Mouse (Mus musculus): ENCODE data around the gene Myrip. TPM values are rescaled to one million over a fixed set of nuclear protein-coding genes. Genes with fewer than 3 reads are reported as not detected.

Myrip gene
- polyA plus RNA-seq, 1 experiment from 2014 or later = 0.72 TPM

DNA sequence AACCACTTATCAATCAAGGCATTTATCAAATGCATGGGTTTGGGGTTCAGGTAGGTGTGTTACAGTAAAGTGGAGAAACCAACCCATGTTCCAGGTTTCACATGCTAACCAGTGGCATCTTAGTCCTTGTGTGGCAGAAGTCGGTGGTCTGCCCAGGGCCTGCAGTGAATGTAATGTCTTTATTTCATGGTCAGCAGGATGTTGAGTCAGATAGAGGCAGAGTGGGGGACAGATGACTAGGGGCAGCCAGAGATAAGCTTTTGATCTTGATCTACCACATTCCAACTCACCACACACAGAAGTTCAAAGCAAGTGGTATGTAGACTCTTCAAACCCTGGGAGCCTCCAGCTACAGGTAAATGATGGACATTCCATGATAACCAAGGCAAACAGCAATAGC is 219.8 kb downstream of the Myrip start:
- no peak for ATAC-seq (ENCODE audit: low read depth)
- no peak overlapping the region for H3K27ac ChIP-seq (replicated peaks; ENCODE audit: low read depth, low read length)
- WGBS = 86% methylated on average over 1 of the region's 1 CpGs
- H3K4me2 ChIP-seq (ENCODE audit: low read depth, low read length) = no peak overlapping the region
- H3K4me1 ChIP-seq (ENCODE audit: control insufficient read depth, insufficient read depth, low read length) = no peaks in the 10 kb centered on the region
- no peaks in the 10 kb centered on the region for H3K36me3 ChIP-seq (ENCODE audit: control insufficient read depth, insufficient read depth, low read length)
- H3K9me3 ChIP-seq (ENCODE audit: control insufficient read depth, low read length) = no peaks in the 10 kb centered on the region
- H3K9ac ChIP-seq (ENCODE audit: low read depth, low read length) = no peak overlapping the region
- DNase-seq (ENCODE audit: low spot score) = no peak
- no peak overlapping the region for H3K4me3 ChIP-seq (ENCODE audit: low read depth, low read length)
- H3K27me3 ChIP-seq (replicated peaks; ENCODE audit: control insufficient read depth, insufficient read depth, low read length) = no peaks in the 10 kb centered on the region

Other genes starting within 250 kb of the Myrip start
- gene Cx3cr1, start 231.6 kb upstream of the Myrip start, polyA plus RNA-seq (2014; fragmentation: Nextera tagmentation; extraction: Ambion mirVana) = 9.8 and 11.3 TPM in 2 replicates
- gene Ccr8, start 209.4 kb upstream of the Myrip start, polyA plus RNA-seq (2014; fragmentation: Nextera tagmentation; extraction: Ambion mirVana) = 1.3 and 2.3 TPM in 2 replicates
- 23.6 and 23.8 TPM in 2 replicates for gene Slc25a38, start 191.1 kb upstream of the Myrip start, polyA plus RNA-seq (2014; fragmentation: Nextera tagmentation; extraction: Ambion mirVana)
- 1,998 and 2,049 TPM in 2 replicates for gene Rpsa, start 173.8 kb upstream of the Myrip start, polyA plus RNA-seq (2014; fragmentation: Nextera tagmentation; extraction: Ambion mirVana)
- 0.08 TPM in 1 of 2 replicates, not detected in the other for gene Mobp, start 151.8 kb upstream of the Myrip start, polyA plus RNA-seq (2014; fragmentation: Nextera tagmentation; extraction: Ambion mirVana)
- gene Eif1b, start 190.7 kb downstream of the Myrip start, polyA plus RNA-seq (2014; fragmentation: Nextera tagmentation; extraction: Ambion mirVana) = 160 and 166 TPM in 2 replicates
- gene Entpd3, start 238.3 kb downstream of the Myrip start, polyA plus RNA-seq (2014; fragmentation: Nextera tagmentation; extraction: Ambion mirVana) = 6.9 and 10.0 TPM in 2 replicates